Mouse (Mus musculus) adrenal gland, postnatal 4 days (tissue): ENCODE results near the gene Spaca7. TPM values are rescaled to one million over a fixed set of nuclear protein-coding genes. Genes with fewer than 3 reads are reported as not detected.
"Not testable (repeated sequence)": the region's sequence is repeated elsewhere in the genome, so short reads cannot be mapped to it uniquely, and the experiment has no call there.

Experiments used
- DNase-seq, 2 experiments: peaks; one replicate each; pipeline ENCODE4 v3.0.0; 2021 to 2022; ENCODE audit warnings: low spot score in 2 of 2, mixed read lengths in 2 of 2
- total RNA-seq, 2 experiments: library from RNA; stranded (reverse); gene quantifications; 2 replicates each; pipeline ENCODE4 v1.2.3; 2021

Spaca7 gene
- total RNA-seq, 2 experiments from 2014 or later: not detected

GRCm38 (mm10) chr8:12608810-12609209 is 36.0 kb downstream of the Spaca7 start:
- DNase-seq: no peak

GRCm38 (mm10) chr8:12609752-12610449 is 37.1 kb downstream of the Spaca7 start:
- no peak for DNase-seq

GRCm38 (mm10) chr8:12613201-12613600 is 40.4 kb downstream of the Spaca7 start:
- no peak for DNase-seq

GRCm38 (mm10) chr8:12617369-12617768 is 44.5 kb downstream of the Spaca7 start:
- not testable (repeated sequence) for DNase-seq

- DNase-seq: no peak
Observed at GRCm38 (mm10) chr8:12621550-12622222, 48.9 kb downstream of the Spaca7 start.

- no peak for DNase-seq
Observed at GRCm38 (mm10) chr8:12625890-12626289, 53.1 kb downstream of the Spaca7 start.

GRCm38 (mm10) chr8:12629079-12629478 is 56.2 kb downstream of the Spaca7 start:
- no peak for DNase-seq

GRCm38 (mm10) chr8:12635366-12635765 is 62.5 kb downstream of the Spaca7 start:
- no peak for DNase-seq

GRCm38 (mm10) chr8:12638446-12638845 is 65.6 kb downstream of the Spaca7 start:
- no peak for DNase-seq

GRCm38 (mm10) chr8:12641527-12641926 is 68.7 kb downstream of the Spaca7 start:
- no peak for DNase-seq

- no peak for DNase-seq
Observed at GRCm38 (mm10) chr8:12644341-12644740, 71.5 kb downstream of the Spaca7 start.

GRCm38 (mm10) chr8:12644894-12645293 is 72.1 kb downstream of the Spaca7 start:
- DNase-seq: no peak

- DNase-seq: no peak
Observed at GRCm38 (mm10) chr8:12646536-12646935, 73.7 kb downstream of the Spaca7 start.

GRCm38 (mm10) chr8:12648951-12649350 is 76.1 kb downstream of the Spaca7 start:
- no peak for DNase-seq

Other genes with a start within 250 kb of the Spaca7 start
- under 1 TPM; 0.06 to 0.25 TPM for gene Sox1, start 177.7 kb upstream of the Spaca7 start, total RNA-seq
- 10 to 100 TPM; 47.5 to 48.7 TPM for gene Tubgcp3, start 99.2 kb downstream of the Spaca7 start, total RNA-seq
- 10 to 100 TPM; 79.4 to 92.9 TPM for gene Atp11a, start 184.0 kb downstream of the Spaca7 start, total RNA-seq